ENCODE assay signal across 8 mouse cellular contexts in genomic region chr11:6179194-6179593, GRCm38 (mm10). TPM values are rescaled to one million over a fixed set of nuclear protein-coding genes. Genes with fewer than 3 reads are reported as not detected.
DNase-seq lines count a peak whose midpoint lies in the region; ATAC-seq and TF ChIP-seq lines count a peak whose summit lies in the region.

No protein-coding gene starts in this region.

- intact Hi-C loops in left cerebral cortex, postnatal 10 days (cut with DNase I): loop anchor here (5.0 kb wide), 1 partner anchor 57 kb away; no protein-coding TSS in a partner anchor

- peak overlapping the region; percentile 65 for H3K27ac ChIP-seq in forebrain, embryonic 10.5 days
- no peak overlapping the region for H3K27ac ChIP-seq in forebrain, embryonic 15.5 days (replicated peaks)
- H3K27ac ChIP-seq in limb, embryonic 14.5 days (replicated peaks; ENCODE audit: low read depth, low read length): no peak overlapping the region

- no peak for DNase-seq in forebrain, embryonic 10.5 days (ENCODE audit: extremely low spot score, low spot score)
- peak; percentile 41 to 62 for DNase-seq in left cerebral cortex, adult 18-20 months (ENCODE audit: low spot score in 2 of 2)
- DNase-seq in left cerebral cortex, postnatal 10 days (ENCODE audit: extremely low spot score in 1 of 2, low spot score in 2 of 2): no peak
- DNase-seq in limb, embryonic 14.5 days (ENCODE audit: low spot score): no peak
- no peak for DNase-seq in B cell, adult 2 months
- DNase-seq in lung, postnatal 4 days: no peak

- H3K4me2 ChIP-seq in forebrain, embryonic 15.5 days (replicated peaks): no peak overlapping the region
- no peak overlapping the region for H3K4me2 ChIP-seq in limb, embryonic 14.5 days (replicated peaks; ENCODE audit: low read depth, low read length, severe bottlenecking)

- H3K9me3 ChIP-seq in forebrain, embryonic 10.5 days: no peaks in the 10 kb centered on the region; the same call in 1 of the 2 replicates
- H3K9me3 ChIP-seq in forebrain, embryonic 15.5 days: no peaks in the 10 kb centered on the region
- no peaks in the 10 kb centered on the region for H3K9me3 ChIP-seq in limb, embryonic 14.5 days (ENCODE audit: control insufficient read depth, low read length)

- H3K4me3 ChIP-seq in forebrain, embryonic 10.5 days: no peak overlapping the region
- H3K4me3 ChIP-seq in forebrain, embryonic 15.5 days: no peak overlapping the region
- no peak overlapping the region for H3K4me3 ChIP-seq in limb, embryonic 14.5 days (replicated peaks; ENCODE audit: low read length)

- peaks cover under 1% of the 10 kb centered on the region; the same call in 1 of the 2 replicates for H3K36me3 ChIP-seq in forebrain, embryonic 10.5 days (replicated peaks)
- H3K36me3 ChIP-seq in forebrain, embryonic 15.5 days: no peaks in the 10 kb centered on the region
- no peaks in the 10 kb centered on the region for H3K36me3 ChIP-seq in limb, embryonic 14.5 days (ENCODE audit: control insufficient read depth, insufficient read depth, low read length)

- TF ChIP-seq POLR2A in limb, embryonic 14.5 days (IDR thresholded peaks at IDR 0.05; ENCODE audit: borderline replicate concordance, extremely low read depth, insufficient read depth, insufficient read length): no peak

- 18% methylated on average over 8 of the region's 8 CpGs for WGBS in forebrain, embryonic 10.5 days
- WGBS in forebrain, embryonic 15.5 days: 14% methylated on average over 8 of the region's 8 CpGs
- 27% methylated on average over 8 of the region's 8 CpGs for WGBS in limb, embryonic 14.5 days

- peaks cover 46% of the 10 kb centered on the region for H3K4me1 ChIP-seq in forebrain, embryonic 10.5 days
- H3K4me1 ChIP-seq in forebrain, embryonic 15.5 days: peaks cover 29% of the 10 kb centered on the region
- H3K4me1 ChIP-seq in limb, embryonic 14.5 days (ENCODE audit: control insufficient read depth, insufficient read depth, low read length): peaks cover 13% of the 10 kb centered on the region

- no peaks in the 10 kb centered on the region for H3K27me3 ChIP-seq in forebrain, embryonic 10.5 days (ENCODE audit: poor library complexity, severe bottlenecking)
- H3K27me3 ChIP-seq in forebrain, embryonic 15.5 days: no peaks in the 10 kb centered on the region
- H3K27me3 ChIP-seq in limb, embryonic 14.5 days (ENCODE audit: control insufficient read depth, insufficient read depth, low read length): no peaks in the 10 kb centered on the region

- no peak overlapping the region for H3K9ac ChIP-seq in forebrain, embryonic 15.5 days (replicated peaks)
- H3K9ac ChIP-seq in limb, embryonic 14.5 days (ENCODE audit: low read depth, low read length, severe bottlenecking): 0 out of 2 replicates have a peak overlapping the region, but pooled peaks have one; percentile 14

- no peak for ATAC-seq in forebrain, embryonic 15.5 days (replicated peaks)
- peak; percentile 12 for ATAC-seq in activated CD4-positive, CD25-positive, alpha-beta regulatory T cell, adult 4 months
- no peak for ATAC-seq in limb, embryonic 14.5 days (ENCODE audit: low FRiP score, low read depth)

RNA-seq across cellular contexts. Expression of gene A730071L15Rik, which starts 20.6 kb away (rescaled TPM):
- polyA plus RNA-seq in forebrain, embryonic 10.5 days (2016; fragmentation: Nextera tagmentation; extraction: Ambion mirVana): 0.57 TPM in 2 replicates
- 0.52 and 0.82 TPM in 2 replicates for polyA plus RNA-seq in forebrain, embryonic 15.5 days (2015; fragmentation: Nextera tagmentation; extraction: Ambion mirVana)
- under 1 TPM; 0.28 to 0.30 TPM for total RNA-seq in left cerebral cortex, adult 18-20 months (2021)
- not detected for total RNA-seq in left cerebral cortex, postnatal 10 days (2021)
- polyA plus RNA-seq in activated CD4-positive, CD25-positive, alpha-beta regulatory T cell, adult 4 months (2017; shearing (Covaris generic)): not detected
- 0.23 and 0.30 TPM in 2 replicates for polyA plus RNA-seq in limb, embryonic 14.5 days (2012; rRNA removed)
- 0.48 and 0.76 TPM in 2 replicates for polyA plus RNA-seq in limb, embryonic 14.5 days (2014; fragmentation: Nextera tagmentation; extraction: Ambion mirVana)

RNA-seq across cellular contexts. Expression of gene Nudcd3, which starts 21.0 kb away (rescaled TPM):
- polyA plus RNA-seq in forebrain, embryonic 10.5 days (2016; fragmentation: Nextera tagmentation; extraction: Ambion mirVana): 56.5 and 57.3 TPM in 2 replicates
- polyA plus RNA-seq in forebrain, embryonic 15.5 days (2015; fragmentation: Nextera tagmentation; extraction: Ambion mirVana): 73.3 and 74.4 TPM in 2 replicates
- total RNA-seq in left cerebral cortex, adult 18-20 months (2021): 100 to 1,000 TPM; 119 to 128 TPM
- total RNA-seq in left cerebral cortex, postnatal 10 days (2021): 100 to 1,000 TPM; 125 to 131 TPM
- polyA plus RNA-seq in activated CD4-positive, CD25-positive, alpha-beta regulatory T cell, adult 4 months (2017; shearing (Covaris generic)): 10 to 100 TPM; 28.9 to 32.6 TPM
- 45.9 and 51.6 TPM in 2 replicates for polyA plus RNA-seq in limb, embryonic 14.5 days (2012; rRNA removed)
- 32.1 and 38.5 TPM in 2 replicates for polyA plus RNA-seq in limb, embryonic 14.5 days (2014; fragmentation: Nextera tagmentation; extraction: Ambion mirVana)

RNA-seq across cellular contexts. Expression of gene Npc1l1, which starts 50.7 kb away (rescaled TPM):
- not detected in 2 replicates for polyA plus RNA-seq in forebrain, embryonic 10.5 days (2016; fragmentation: Nextera tagmentation; extraction: Ambion mirVana)
- polyA plus RNA-seq in forebrain, embryonic 15.5 days (2015; fragmentation: Nextera tagmentation; extraction: Ambion mirVana): 0.04 TPM in 1 of 2 replicates, not detected in the other
- total RNA-seq in left cerebral cortex, adult 18-20 months (2021): under 1 TPM; 0.63 to 0.68 TPM
- total RNA-seq in left cerebral cortex, postnatal 10 days (2021): under 1 TPM; 0.41 to 0.49 TPM
- not detected for polyA plus RNA-seq in activated CD4-positive, CD25-positive, alpha-beta regulatory T cell, adult 4 months (2017; shearing (Covaris generic))
- 0.23 and 0.46 TPM in 2 replicates for polyA plus RNA-seq in limb, embryonic 14.5 days (2012; rRNA removed)
- 0.15 and 0.25 TPM in 2 replicates for polyA plus RNA-seq in limb, embryonic 14.5 days (2014; fragmentation: Nextera tagmentation; extraction: Ambion mirVana)

Comparison
In these comparisons a context has a peak if more than half of its experiments do, and no peak if none do; other contexts are left out.
1. DNase-seq: peak in left cerebral cortex, adult 18-20 months (2 of 2); none in forebrain, embryonic 10.5 days (single experiment), left cerebral cortex, postnatal 10 days (0 of 2), limb, embryonic 14.5 days (single experiment), B cell, adult 2 months (0 of 2) and lung, postnatal 4 days (0 of 2).